Mouse (Mus musculus) kidney, postnatal 14 days (tissue): ENCODE data around the gene Lhfpl5.
"Not testable (repeated sequence)": the region's sequence is repeated elsewhere in the genome, so short reads cannot be mapped to it uniquely, and the experiment has no call there.

ENCODE experiments used
- DNase-seq: peaks from one replicate; pipeline ENCODE4 v3.0.0; 2022; ENCODE audit warnings: mixed read lengths

The Lhfpl5 gene

DNA sequence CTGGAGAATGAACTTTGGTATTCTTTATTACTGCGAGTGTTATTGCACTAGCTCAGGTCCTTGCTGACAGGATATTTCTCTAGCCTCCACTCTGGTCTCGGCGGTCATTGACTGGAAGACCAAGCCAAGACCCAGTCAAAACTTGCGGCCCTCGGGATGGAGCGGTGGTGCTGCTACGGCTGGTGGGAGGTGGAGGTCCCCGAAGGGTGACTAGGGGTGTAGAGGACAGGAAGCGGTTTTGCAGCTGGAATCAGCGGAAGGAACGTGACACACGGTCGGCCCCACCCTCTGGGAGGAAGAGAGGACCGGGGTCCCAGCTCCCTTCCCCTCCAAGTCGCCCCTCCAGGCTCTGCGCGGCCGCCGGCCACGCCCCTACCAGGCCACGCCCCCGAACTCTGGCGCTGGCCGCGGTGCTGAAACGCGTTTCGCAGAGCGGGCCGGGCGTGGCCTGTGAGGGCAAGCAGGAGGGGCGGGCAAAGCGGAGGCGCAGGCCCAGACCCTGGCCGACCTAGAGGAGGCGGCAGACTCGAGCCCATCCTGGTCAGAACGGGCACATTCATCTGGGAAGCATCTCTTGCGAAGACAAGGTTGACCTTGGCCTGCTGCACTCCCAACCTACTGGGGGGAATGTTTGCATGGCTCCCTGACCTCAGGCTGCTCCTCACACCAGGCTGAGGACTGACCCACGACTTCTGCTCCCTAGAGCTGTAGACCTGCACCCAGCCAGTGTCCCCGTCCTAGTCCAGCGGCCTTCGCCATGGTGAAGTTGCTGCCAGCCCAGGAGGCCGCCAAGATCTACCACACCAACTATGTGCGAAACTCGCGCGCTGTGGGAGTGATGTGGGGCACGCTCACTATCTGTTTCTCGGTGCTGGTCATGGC is at the start of gene Lhfpl5:
Gene Lhfpl5 (plus strand): TSS at position 398 of the 882 bp plus-strand sequence.
- peak; percentile 47 for DNase-seq

DNA sequence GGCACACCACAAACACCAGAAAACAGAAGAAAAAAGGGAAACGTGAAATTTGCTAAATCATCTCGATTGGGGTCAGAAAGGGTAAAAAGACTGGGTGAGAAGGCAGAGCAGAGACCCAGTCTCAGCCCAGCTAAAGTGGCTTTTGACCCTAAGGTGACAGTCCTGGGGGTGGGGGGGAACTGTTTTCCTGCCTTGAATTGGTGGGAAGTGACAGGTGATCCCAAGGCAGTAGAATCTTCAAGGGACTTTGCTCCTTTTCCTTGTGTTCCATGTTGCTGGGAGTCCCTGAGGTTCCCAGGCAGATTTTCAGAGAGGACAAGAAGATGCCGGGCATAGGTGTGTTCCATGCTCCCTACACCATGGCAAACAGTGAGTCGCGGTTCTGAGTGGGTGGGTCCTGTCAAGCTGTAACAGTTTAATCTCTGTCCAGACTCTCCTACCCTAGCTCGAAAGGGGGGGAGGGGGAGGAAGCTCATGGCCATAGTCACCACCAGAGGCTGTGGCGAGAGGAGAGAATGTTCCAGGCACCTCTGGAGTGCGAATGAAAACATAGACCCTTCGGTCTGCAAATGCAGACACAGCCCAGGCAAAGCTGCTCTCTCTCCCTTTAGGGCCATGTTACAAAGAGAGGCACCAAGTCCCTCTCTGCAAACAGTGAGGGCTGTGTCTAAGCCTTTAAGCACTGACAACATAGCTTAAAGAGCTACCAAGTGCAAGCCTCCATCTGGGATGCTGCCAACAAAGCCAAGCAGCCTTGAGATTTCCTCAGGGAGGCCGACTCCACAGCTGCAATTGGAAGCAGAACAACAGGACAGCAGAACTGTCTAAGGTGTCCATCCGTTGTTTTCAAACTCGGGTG is 48.0 kb upstream of the Lhfpl5 start:
- DNase-seq, result peak; percentile 34

DNA sequence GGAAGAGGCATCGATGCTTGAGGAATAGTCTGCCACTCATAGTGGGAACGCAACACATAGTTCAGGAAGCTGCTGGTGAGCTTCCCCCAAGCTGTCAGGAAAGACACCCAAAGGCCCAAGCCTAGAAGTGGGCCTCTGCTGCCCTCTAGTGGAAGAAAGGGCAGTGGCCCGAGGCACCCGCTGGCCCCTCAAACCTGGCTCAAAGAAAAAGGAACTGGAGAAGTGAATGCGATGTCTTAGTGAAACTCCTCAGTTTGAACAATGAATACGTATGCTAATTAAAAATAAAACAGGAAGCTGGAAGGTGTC is 47.4 kb upstream of the Lhfpl5 start:
- DNase-seq, result peak; percentile 90

DNA sequence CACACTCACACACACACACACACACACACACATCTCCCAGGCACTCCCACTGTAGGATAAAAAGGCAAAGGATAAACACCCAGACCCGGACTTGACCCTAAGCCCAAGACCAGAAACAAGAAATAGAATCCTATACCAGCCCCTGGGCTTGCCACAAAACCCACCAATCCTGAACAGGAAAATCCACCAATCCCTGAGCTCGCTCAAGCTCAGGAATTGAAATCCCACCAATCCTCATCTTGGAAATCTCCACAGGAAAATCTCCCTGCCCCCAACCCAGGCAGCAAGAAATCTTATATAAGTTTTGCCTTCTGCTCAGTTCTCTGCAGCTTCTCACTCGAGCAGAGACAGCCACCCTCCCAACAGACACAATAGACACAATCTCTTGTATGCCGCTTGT is 46.3 kb upstream of the Lhfpl5 start:
- DNase-seq, result no peak

DNA sequence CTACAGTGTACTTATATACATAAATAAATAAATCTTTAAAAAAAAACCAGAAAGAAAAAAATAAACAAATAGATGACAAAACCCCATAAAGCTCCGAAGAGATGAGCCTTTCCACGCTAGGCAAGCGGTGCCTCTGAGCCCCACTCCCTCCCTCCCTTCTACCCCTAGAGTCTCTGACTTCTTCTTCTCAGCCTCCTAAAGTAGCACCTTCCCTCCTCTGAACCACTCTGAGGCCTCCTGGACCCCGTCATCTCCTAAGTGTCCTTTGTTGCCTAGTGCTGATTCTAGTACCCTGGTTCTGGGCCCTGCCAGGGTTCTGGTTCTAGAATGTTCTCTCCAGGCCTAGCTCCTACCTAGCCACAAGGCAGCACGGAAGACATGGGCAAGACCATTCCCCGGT is 44.9 kb upstream of the Lhfpl5 start, which contains the start of gene Armc12:
Gene Armc12 (plus strand): TSS at position 301 of the 400 bp plus-strand sequence.
- no peak for DNase-seq

DNA sequence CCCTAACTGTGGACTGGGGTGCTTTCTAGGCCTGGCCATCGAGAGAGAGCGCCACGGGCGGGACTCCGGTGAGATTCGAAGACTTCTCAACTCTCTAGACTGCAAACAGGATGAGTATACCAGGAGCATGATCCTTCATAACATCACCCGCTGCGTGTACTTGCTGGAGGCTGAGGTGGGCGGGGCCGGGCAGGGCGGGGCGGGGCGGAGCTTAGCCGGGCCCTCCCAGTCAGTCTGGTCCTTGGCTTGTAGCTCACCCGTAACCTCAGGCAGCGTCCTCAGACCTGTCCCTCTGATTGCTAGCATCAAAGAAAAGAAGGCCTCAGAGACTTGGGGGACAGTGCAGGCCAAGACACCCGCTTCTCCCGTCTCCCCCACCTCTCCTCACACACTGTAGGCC is 43.5 kb upstream of the Lhfpl5 start:
- DNase-seq, result no peak

DNA sequence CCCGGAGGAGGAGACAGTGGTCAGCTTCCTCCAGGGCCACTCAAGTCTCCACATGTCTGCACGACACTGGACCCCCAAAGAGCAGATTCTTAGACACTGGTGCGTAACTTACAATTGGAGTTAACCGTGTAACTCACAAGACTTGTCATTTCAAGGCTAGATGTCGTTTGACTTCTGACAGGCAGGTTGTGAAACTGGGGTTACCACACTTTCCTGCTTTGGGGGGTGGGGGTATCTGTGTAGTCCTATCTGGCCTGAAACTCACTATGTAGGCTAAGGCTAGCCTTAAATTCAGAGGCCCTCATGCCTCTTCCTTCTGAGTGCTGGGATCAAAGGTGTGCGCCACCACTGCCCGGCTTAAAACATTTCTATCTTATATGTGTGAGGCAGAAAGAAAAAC is 42.9 kb upstream of the Lhfpl5 start:
- no peak for DNase-seq

DNA sequence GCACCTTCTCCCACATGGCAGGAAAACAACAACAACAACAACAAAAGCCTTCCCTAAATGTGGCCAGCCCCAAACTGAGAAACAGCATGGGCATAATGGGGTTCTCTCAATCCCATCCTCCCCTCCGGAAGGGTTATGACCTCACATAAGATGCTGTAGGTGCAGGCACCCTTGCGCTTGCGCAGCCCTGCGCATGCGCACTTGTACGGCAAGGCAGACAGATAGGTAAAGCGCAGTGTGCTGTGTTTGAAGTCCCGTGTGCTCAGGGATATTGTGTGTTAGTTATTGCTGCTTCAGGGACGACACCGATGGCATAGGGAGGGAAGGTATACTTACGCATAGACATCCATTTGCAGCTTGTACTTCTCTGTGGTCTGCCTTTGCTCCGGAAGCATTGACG is 42.1 kb upstream of the Lhfpl5 start:
- DNase-seq, result no peak

DNA sequence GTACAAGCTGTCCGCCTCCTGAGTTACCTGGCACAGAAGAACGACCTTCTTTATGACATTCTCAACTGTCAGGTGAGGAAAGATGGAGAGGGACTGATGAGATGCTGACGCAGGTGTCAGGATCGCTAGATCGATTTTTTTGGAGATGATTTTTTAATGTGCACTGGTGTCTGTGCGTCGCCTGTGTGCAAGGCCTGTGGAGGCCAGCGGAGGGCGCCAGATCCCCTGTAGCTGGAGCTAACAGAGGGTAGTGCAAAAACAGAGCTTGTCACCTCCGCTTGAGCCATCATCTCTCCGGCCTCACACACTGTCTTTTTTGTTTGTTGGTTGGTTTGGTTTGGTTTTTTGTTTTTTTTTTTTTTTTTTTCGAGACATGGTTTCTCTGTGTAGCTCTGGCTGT is 37.6 kb upstream of the Lhfpl5 start:
- no peak for DNase-seq

DNA sequence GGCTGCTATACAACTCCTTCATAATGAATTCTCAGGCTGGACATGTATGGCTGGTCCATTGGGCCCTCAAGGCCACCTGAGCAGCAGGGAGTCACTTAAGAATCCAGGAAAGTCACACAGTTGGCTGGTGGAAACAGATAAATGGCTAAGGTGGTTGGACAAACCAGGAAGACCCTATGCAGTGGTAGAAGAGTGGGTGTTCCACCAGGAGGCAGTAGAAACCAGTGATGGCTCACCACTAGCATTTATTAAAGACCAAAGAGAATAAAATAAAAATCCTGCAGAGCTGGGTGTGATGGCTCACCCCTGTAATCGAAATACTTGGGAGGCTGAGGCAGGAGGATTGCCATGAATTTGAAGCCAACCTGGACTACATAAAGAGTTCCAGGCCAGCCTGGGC is 28.5 kb upstream of the Lhfpl5 start:
- DNase-seq, result no peak

DNA sequence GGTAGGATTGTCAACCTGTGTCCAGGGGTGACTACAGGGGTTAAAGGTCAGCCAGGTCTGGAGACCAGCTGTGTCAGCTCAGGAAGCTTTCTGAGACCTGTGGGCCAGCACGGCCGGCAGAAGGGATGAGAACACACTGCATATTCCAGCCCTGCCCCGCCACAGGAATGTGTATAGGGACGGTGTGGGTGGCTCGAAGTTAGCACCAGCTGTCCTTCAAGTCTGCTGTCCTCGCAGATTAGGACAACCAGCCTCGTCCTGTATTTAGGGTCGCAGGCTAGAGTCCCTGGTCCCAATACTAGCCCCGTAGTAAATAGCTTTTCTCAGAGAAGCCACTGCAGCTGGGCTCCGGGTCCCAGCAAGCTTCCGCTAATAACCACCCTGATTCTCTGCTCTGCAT is 26.9 kb upstream of the Lhfpl5 start:
- DNase-seq, result no peak

DNA sequence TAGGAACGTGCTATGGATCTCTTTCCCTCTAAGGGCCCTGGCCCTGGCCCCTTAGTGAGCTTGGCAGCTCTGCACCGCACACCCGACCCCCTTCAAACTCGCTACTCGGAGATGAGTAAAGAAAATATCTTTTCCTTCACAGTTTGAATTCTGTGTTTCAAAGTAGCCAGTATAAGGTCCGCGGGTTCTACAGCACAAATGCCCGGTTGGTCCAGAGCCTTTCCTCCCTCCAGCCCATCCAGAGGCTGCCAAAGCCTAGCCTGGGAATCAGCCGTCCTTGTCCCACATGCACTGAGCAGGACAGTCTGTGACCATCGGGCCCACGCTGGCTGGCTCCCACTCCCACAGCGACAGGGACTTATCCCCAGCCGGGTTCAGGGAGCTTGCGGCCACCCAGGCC is 26.3 kb upstream of the Lhfpl5 start, which contains the start of gene Clpsl2:
Gene Clpsl2 (plus strand): TSS at position 301 of the 400 bp plus-strand sequence.
- no peak for DNase-seq

DNA sequence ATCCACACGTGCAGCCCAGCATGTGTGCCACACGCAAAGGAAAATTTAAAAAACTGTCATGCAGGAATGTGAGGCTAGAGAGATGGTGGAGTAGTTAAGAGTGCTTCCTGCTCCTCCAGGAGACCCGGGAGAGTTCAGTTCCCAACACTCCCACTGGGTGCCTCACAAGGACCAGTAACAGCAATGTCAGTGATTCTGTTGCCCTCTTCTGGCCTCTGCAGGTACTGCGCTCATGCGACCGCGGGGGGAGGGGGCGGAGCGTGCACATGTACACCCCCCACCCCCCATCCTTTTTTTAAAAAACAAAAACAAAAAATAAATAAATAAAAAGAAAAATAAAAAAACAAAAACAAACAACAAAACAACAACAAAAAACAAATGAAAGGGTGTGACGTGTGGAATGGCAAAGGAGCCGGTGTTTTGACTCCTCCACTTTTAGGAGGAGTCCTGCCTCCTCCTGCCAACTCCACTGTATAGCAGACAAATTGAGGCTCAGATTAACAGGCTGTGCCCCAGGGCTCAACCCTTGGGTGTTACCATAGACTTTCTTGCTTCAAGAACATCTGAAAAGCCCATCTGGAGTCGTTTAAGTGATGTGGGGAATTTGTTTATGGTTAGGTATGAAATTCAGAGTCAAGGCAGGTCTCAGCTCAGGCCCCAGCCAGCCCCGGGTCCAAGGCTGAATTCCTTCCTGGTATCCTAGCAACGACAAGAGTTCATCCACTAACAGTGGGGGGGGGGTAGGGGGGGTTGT is 22.2 kb upstream of the Lhfpl5 start:
- peak; percentile 73 for DNase-seq

DNA sequence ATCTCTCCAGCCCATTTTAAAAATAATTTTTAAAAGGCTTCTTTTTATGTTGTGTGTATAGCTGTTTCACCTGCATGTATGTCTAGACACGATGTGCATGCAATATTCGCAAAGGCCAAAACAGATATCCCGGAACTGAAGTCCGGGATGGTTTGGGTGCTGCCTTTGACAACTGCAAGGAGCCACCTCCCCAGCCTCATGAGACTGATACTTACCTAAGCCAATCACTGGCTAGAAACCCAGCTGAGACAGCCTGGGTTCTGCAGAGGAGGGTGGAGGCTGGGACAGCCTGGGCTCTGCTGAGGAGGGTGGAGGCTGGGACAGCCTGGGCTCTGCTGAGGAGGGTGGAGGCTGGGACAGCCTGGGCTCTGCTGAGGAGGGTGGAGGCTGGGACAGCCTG is 21.4 kb upstream of the Lhfpl5 start:
- not testable (repeated sequence) for DNase-seq

DNA sequence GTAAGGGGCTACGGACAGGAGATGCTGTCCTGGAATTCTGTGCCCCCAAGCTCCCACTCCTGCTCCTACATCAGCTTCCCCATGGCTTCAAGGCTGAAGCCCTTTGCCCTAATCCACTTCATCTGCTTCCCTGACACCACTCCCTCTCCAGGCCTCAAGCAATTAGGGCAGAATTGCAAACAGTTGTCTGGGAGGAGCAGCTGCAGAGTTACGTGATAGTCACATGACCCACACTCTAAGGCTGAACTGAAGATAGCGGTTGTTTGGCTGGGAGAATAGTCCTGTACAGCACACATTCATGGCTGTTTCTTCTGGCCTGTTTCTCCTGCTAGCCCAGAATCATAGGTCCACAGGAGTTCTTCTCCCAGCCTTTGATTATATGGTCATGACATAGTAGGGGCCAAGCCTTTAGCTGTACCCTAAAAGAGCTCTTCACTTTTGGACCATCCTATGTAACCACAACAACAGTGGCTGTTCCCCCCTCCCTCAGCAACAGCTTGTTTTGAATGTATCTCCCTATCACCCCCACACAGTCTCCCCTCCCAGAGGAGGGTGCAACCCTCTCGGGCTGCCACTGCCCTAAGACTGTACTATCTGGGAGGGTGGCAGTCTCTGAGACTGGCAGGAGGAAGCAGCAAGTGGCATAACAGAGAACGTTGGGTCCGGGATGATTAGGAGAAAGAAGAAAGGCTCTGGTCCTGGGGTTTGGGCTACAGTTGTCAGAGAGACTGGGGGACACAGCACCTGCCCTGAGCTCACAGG is 18.6 kb upstream of the Lhfpl5 start:
- no peak for DNase-seq

DNA sequence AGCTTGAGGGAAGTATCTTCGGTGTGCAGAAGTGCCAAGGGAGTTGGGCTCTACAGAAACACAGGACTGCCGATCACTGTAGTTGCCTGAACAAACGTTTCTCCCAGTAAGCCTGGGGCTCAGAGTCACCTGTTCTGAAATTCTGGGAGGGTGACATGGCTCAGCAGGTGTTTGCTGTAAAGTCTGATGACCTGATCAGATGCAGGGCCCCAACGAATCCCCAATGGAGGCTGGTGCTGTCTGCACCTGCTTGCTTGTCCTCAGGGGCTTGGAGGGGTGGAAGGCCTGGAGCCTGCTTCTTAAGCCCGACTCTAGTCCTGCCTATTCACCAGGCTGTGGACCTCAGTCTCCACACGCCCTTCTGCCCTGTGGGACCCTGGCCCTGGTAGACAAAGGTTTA is 17.7 kb upstream of the Lhfpl5 start:
- DNase-seq, result no peak

DNA sequence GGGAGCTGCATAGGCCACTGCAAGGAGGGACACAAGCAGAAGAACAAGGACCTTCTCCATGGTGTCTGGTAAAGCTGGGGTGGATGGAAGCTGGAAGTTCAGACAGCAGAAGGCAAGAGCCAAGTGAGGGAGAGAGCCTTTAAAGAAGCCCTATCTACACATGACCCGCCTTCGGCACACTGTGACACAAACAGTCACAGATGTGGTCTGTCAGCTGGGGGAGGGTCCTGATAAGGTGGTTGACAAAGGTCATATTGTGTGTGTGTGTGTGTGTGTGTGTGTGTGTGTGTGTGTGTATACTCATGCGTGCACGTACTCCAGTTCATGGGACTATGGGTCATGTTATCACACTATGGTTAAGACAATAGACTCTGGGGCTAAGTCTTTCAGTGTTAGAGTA is 14.8 kb upstream of the Lhfpl5 start, which contains the start of gene Clps:
Gene Clps (minus strand): TSS at position 169 of the 400 bp plus-strand sequence.
- no peak for DNase-seq

DNA sequence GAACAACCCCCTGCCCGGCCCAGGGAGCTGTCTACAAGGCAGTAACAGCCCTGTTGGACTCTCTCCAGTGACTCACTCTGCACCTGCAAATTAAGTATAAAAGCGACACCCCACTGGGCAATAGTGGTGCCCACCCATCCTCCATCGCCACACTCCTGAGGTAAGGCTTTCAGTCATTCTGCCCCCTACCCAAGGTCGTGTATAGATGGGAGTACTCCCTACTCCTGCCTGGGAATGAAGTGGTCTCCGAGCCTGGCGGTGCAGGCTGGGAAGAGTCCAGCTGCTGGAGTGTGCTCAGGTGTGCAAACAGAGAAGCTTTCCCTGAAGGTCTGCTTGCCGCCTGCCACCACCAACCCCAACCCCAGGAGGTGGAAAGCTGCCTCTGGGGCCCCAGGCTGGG is 13.8 kb upstream of the Lhfpl5 start:
- DNase-seq, result no peak

DNA sequence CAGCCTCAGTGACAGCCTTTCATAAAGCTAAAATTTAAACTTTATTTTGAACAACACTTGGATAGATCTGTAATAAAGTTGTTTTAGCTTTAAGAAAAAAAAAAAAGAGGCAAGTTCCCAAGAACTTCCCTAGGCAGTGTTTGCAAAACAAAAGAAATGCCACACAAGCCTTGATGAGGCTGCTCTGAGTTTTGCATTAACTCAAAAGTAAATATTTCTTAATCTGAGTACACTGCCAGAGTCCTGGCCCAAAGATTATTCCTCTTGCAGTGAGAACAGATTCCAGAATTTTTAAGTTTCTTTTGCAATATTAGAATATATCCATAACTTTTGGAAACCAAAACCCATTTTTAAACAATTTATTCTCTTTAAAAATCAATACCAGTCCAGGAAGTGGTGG is 10.3 kb upstream of the Lhfpl5 start:
- DNase-seq, result no peak

DNA sequence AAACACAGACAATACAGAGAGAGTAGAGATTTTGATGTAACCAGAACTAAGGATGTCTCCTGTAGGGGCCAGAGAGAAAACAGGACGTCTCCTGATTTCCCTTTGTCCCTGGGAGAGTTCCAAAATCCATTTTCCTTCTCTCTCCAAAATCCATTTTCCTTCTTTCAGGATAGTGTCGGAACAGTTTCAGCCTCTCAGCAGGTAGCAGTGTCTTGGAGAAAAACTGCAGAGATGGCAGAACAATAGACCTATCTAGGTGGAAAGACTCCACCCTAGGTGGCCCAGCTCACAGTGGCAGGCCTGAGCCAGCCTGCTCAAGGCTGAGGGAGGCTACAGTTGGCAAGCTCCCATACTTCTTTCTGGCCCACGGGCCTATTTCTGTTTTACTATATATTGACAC is 7.9 kb upstream of the Lhfpl5 start:
- DNase-seq, result no peak

DNA sequence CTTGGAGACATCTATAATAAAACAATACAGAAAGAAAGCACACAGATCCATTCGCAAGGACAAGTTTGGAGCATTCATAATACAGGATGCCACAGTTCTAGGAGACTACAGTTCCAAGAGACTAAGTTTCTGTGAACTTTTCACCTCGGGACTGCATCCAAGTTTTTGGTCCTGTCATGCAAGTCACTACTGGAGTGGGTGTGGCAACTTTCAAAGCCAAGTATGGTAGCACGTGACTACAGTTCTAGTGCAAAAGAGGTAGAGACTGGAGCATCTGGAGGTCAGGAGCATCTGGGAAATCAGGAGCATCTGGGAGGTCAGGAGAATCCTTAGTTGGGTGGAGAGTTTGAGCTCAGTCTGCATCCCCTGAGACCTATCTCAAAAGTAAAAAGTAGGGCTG is 3.6 kb upstream of the Lhfpl5 start:
- DNase-seq, result no peak

DNA sequence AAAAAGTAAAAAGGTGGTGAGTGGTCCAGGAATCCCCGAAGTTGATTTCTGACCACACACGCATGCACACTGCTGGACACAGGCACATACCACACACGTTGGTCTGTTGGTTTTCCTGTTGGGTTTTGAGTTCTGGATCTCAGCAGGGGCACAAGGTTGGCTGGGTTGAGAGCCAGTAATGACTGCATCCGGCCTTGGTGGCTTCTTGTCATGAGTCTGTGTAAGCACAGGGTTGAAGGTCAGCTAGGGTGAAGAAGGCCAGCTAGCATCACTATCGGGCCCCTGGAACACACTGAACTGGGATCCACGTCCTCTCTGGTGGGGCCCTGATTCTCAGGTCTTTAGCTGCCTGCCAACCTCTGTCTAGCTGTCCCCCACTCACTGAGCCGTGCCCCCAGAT is 2.9 kb upstream of the Lhfpl5 start:
- DNase-seq, result no peak
